In the genomic region with DNA sequence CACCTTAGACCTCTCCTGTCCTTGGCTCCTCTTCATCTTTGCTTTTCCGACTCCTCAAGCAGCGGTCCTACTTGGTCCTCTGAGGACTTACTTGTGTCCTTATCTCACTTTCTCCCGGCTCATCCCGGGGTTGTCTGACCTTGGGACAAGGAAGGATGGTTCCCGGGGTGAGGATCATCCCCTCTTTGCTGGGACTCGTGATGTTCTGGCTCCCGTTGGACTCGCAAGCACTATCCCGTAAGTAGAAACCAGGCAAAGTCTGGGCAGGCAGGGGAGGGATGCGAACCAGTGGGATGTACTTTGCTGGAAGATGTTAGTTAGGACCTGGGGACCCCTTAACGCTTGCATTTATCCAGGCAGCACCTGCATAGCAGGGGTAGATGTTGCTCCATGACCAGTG, we compare ENCODE assay signal across 10 mouse cellular contexts. TPM values are rescaled to one million over a fixed set of nuclear protein-coding genes. Genes with fewer than 3 reads are reported as not detected.
A peak's percentile ranks its signal among the peaks of the same experiment; 100 is the strongest.
DNase-seq lines count a peak whose midpoint lies in the region; ATAC-seq and TF ChIP-seq lines count a peak whose summit lies in the region.
"Had no signal": no experiment of that assay in that cellular context is flagged by ENCODE, and none has a peak within 500 bp of the region (broad histone marks: within the 10 kb centered on the region; RNA-seq: fewer than 3 reads in every experiment).

No protein-coding gene starts in this region.

- H3K4me3 ChIP-seq in liver, embryonic 12.5 days: peak overlapping the region; percentile 41; the same call in 1 of the 2 replicates
- no peak overlapping the region for H3K4me3 ChIP-seq in liver, postnatal 0 days (ENCODE audit: low read depth, low read length)
- H3K4me3 ChIP-seq in forebrain, embryonic 14.5 days (ENCODE audit: low read depth, low read length): peak overlapping the region; percentile 40
- peak overlapping the region; percentile 63 for H3K4me3 ChIP-seq in limb, embryonic 10.5 days
- peak overlapping the region; percentile 53 for H3K4me3 ChIP-seq in stomach, embryonic 15.5 days (replicated peaks)

- H3K9me3 ChIP-seq in liver, embryonic 12.5 days (replicated peaks): no peaks in the 10 kb centered on the region
- H3K9me3 ChIP-seq in liver, postnatal 0 days (ENCODE audit: low read length): no peaks in the 10 kb centered on the region
- no peaks in the 10 kb centered on the region for H3K9me3 ChIP-seq in forebrain, embryonic 14.5 days (replicated peaks; ENCODE audit: control insufficient read depth, low read length)
- H3K9me3 ChIP-seq in limb, embryonic 10.5 days (replicated peaks): no peaks in the 10 kb centered on the region
- H3K9me3 ChIP-seq in stomach, embryonic 15.5 days: no peaks in the 10 kb centered on the region
- H3K9me3 ChIP-seq: liver, embryonic 15.5 days had no signal

- no peak for TF ChIP-seq CTCF in liver, postnatal 0 days (IDR thresholded peaks at IDR 0.05; ENCODE audit: low read depth)

- no peak for TF ChIP-seq EP300 in liver, postnatal 0 days (IDR thresholded peaks at IDR 0.05; ENCODE audit: low read depth)

- H3K27me3 ChIP-seq in liver, embryonic 12.5 days (replicated peaks): peaks cover 77% of the 10 kb centered on the region
- H3K27me3 ChIP-seq in liver, postnatal 0 days (ENCODE audit: insufficient read depth, low read length): peaks cover 61% of the 10 kb centered on the region
- peaks cover 41% of the 10 kb centered on the region for H3K27me3 ChIP-seq in forebrain, embryonic 14.5 days (replicated peaks; ENCODE audit: control insufficient read depth, insufficient read depth, low read length)
- peaks cover 82% of the 10 kb centered on the region for H3K27me3 ChIP-seq in limb, embryonic 10.5 days (ENCODE audit: low read depth, poor library complexity, severe bottlenecking)
- H3K27me3 ChIP-seq in stomach, embryonic 15.5 days (replicated peaks): peaks cover 47% of the 10 kb centered on the region

- H3K9ac ChIP-seq in liver, embryonic 12.5 days: no peak overlapping the region
- no peak overlapping the region for H3K9ac ChIP-seq in liver, postnatal 0 days (replicated peaks)
- no peak overlapping the region for H3K9ac ChIP-seq in forebrain, embryonic 14.5 days (ENCODE audit: low read length)
- H3K9ac ChIP-seq in stomach, embryonic 15.5 days: no peak overlapping the region
- H3K9ac ChIP-seq: liver, embryonic 15.5 days had no signal

- no peak for ATAC-seq in liver, embryonic 12.5 days
- no peak for ATAC-seq in liver, postnatal 0 days
- no peak for ATAC-seq in forebrain, embryonic 14.5 days
- no peak for ATAC-seq in stomach, embryonic 15.5 days (ENCODE audit: insufficient read depth, low FRiP score, low read depth)

- no peaks in the 10 kb centered on the region for H3K4me1 ChIP-seq in liver, embryonic 12.5 days
- H3K4me1 ChIP-seq in liver, postnatal 0 days (ENCODE audit: insufficient read depth): peaks cover 11% of the 10 kb centered on the region; the same call in 1 of the 2 replicates
- no peaks in the 10 kb centered on the region for H3K4me1 ChIP-seq in forebrain, embryonic 14.5 days (ENCODE audit: control insufficient read depth, insufficient read depth, low read length)
- H3K4me1 ChIP-seq in limb, embryonic 10.5 days: peaks cover 22% of the 10 kb centered on the region
- 0 out of 2 replicates have a peak, but pooled peaks cover 8% of the 10 kb centered on the region for H3K4me1 ChIP-seq in stomach, embryonic 15.5 days

- no peak overlapping the region for H3K27ac ChIP-seq in liver, embryonic 12.5 days
- no peak overlapping the region for H3K27ac ChIP-seq in liver, postnatal 0 days (ENCODE audit: low read depth)
- no peak overlapping the region for H3K27ac ChIP-seq in forebrain, embryonic 14.5 days (ENCODE audit: low read depth, low read length)
- peak overlapping the region; percentile 53; the same call in 1 of the 2 replicates for H3K27ac ChIP-seq in limb, embryonic 10.5 days
- no peak overlapping the region for H3K27ac ChIP-seq in stomach, embryonic 15.5 days
- H3K27ac ChIP-seq: liver, embryonic 15.5 days had no signal

- 7% methylated on average over 11 of the region's 11 CpGs for WGBS in liver, embryonic 12.5 days (ENCODE audit: insufficient replicate concordance)
- WGBS in liver, postnatal 0 days (ENCODE audit: insufficient replicate concordance): 9% methylated on average over 11 of the region's 11 CpGs
- 5% methylated on average over 11 of the region's 11 CpGs for WGBS in forebrain, embryonic 14.5 days
- WGBS in limb, embryonic 10.5 days: 4% methylated on average over 11 of the region's 11 CpGs
- 7% methylated on average over 11 of the region's 11 CpGs for WGBS in stomach, embryonic 15.5 days

- peak overlapping the region; percentile 59 for H3K4me2 ChIP-seq in liver, embryonic 12.5 days
- H3K4me2 ChIP-seq in liver, postnatal 0 days (ENCODE audit: low read depth, low read length): no peak overlapping the region
- peak overlapping the region; percentile 86 for H3K4me2 ChIP-seq in forebrain, embryonic 14.5 days (ENCODE audit: low read length)
- peak overlapping the region; percentile 96 for H3K4me2 ChIP-seq in stomach, embryonic 15.5 days

- DNase-seq in liver, postnatal 0 days: no peak
- DNase-seq in forebrain, embryonic 14.5 days (ENCODE audit: low spot score): no peak
- DNase-seq in limb, embryonic 10.5 days (ENCODE audit: low spot score): no peak
- DNase-seq in cerebellum, postnatal 36 days: no peak
- no peak for DNase-seq in layer of hippocampus, adult 8-10 months (ENCODE audit: low spot score in 2 of 2)

- H3K36me3 ChIP-seq in liver, embryonic 12.5 days: no peaks in the 10 kb centered on the region
- no peaks in the 10 kb centered on the region for H3K36me3 ChIP-seq in liver, postnatal 0 days (replicated peaks; ENCODE audit: insufficient read depth, low read length)
- no peaks in the 10 kb centered on the region for H3K36me3 ChIP-seq in forebrain, embryonic 14.5 days (ENCODE audit: control insufficient read depth, insufficient read depth, low read length)
- H3K36me3 ChIP-seq in limb, embryonic 10.5 days: no peaks in the 10 kb centered on the region
- no peaks in the 10 kb centered on the region for H3K36me3 ChIP-seq in stomach, embryonic 15.5 days
- H3K36me3 ChIP-seq: liver, embryonic 15.5 days had no signal

RNA-seq across cellular contexts. Expression of a gene that starts 0.4 kb away (rescaled TPM):
- 0.11 and 0.30 TPM in 2 replicates for polyA plus RNA-seq in liver, embryonic 12.5 days (2016; fragmentation: Nextera tagmentation; extraction: Ambion mirVana)
- polyA plus RNA-seq in liver, postnatal 0 days (2015; fragmentation: Nextera tagmentation; extraction: Ambion mirVana): not detected in 2 replicates
- not detected in 2 replicates for polyA plus RNA-seq in forebrain, embryonic 14.5 days (2014; fragmentation: Nextera tagmentation; extraction: Ambion mirVana)
- 0.14 and 0.19 TPM in 2 replicates for polyA plus RNA-seq in limb, embryonic 10.5 days (2016; fragmentation: Nextera tagmentation; extraction: Ambion mirVana)
- polyA plus RNA-seq in stomach, embryonic 15.5 days (2015; fragmentation: Nextera tagmentation; extraction: Ambion mirVana): 0.94 and 1.0 TPM in 2 replicates
- total RNA-seq in layer of hippocampus, adult 8-10 months (2022): under 1 TPM in 2 of 4 experiments, not detected in 2; 0.58 to 0.66 TPM
- total RNA-seq: hematopoietic stem cell, adult 5-6 weeks had no signal
- polyA plus RNA-seq: liver, embryonic 15.5 days; thymus, postnatal 0 days had no signal

RNA-seq across cellular contexts. Expression of a gene that starts 26.2 kb away (rescaled TPM):
- 2.1 and 2.3 TPM in 2 replicates for polyA plus RNA-seq in liver, embryonic 12.5 days (2016; fragmentation: Nextera tagmentation; extraction: Ambion mirVana)
- polyA plus RNA-seq in liver, postnatal 0 days (2015; fragmentation: Nextera tagmentation; extraction: Ambion mirVana): 2.5 and 2.8 TPM in 2 replicates
- 3.6 and 4.9 TPM in 2 replicates for polyA plus RNA-seq in forebrain, embryonic 14.5 days (2014; fragmentation: Nextera tagmentation; extraction: Ambion mirVana)
- 5.6 and 6.3 TPM in 2 replicates for polyA plus RNA-seq in limb, embryonic 10.5 days (2016; fragmentation: Nextera tagmentation; extraction: Ambion mirVana)
- polyA plus RNA-seq in stomach, embryonic 15.5 days (2015; fragmentation: Nextera tagmentation; extraction: Ambion mirVana): 4.8 and 4.9 TPM in 2 replicates
- 10 to 100 TPM; 27.7 to 34.0 (median 29.0) TPM for total RNA-seq in layer of hippocampus, adult 8-10 months (2022)
